Mouse (Mus musculus) layer of hippocampus, adult 2 months (tissue): ENCODE measurements at regions not wholly inside any gene's neighbourhood (a gene's known extent, or its start where the extent isn't known, plus 50 kb on each side); places are given as distances from the start of the nearest gene placed in this dataset.

Source experiments
- DNase-seq, 2 experiments: peaks; one replicate each; pipeline ENCODE4 v3.0.0; 2022; ENCODE audit warnings: low spot score in 2 of 2
- H3K27ac ChIP-seq: fragments of 200-600 bp; 2 replicates; pipeline ENCODE4 v1.8.1; 2022
- H3K4me3 ChIP-seq: fragments of 200-600 bp; 2 replicates; pipeline ENCODE4 v1.8.1; 2022; ENCODE audit warnings: mild to moderate bottlenecking
- CTCF ChIP-seq: fragments of 200-600 bp; conservative IDR thresholded peaks from 2 replicates; pipeline ENCODE4 v1.8.1; 2022; ENCODE audit warnings: antibody characterized with exemption, mild to moderate bottlenecking, moderate library complexity

DNA sequence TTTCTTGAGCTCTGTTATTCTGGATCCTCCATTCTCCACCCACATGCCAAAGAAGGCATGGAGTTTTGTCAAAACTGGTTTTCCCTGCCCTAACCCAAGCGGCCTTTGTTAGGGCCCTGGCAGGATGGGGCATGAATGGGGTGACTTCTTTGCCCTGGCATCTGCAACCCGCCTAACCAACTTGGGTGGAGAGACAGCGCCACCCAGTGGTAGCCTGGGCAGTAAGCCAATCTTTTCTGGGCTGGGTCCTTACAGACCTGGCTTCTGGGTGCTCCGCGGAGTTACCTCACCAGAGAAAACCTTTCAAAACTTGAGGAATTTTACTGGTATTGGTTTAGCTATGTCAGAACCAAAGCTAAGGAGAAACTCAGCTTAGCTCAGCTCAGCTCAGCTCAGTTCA is 51.8 kb upstream of the Pja1 start:
- peak; percentile 87 for TF ChIP-seq CTCF
- Histone ChIP-seq H3K27ac (no peak overlapping the region), H3K4me3 (no peak overlapping the region)
- DNase-seq: peak; percentile 55 to 74

DNA sequence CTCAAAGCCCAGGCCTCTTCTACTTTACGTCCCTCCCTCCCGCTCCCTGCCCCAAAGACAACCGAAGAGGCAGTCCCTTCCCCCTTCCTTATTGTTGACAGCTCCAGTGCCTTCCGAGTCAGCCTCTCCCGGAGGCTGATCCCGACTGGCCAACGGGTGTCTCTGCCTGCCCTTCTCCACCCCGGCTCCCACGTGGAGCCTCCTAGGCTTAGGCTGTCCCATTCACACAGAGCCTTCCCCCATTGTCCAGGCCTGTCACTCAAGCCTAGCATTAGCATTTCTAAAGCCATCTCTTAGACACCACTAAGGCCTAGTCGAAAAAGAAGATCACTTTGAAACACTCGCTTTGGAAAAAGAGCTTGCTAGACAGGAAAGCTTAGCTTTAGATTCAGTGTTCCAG is 51.2 kb upstream of the Pja1 start:
- no peak for TF ChIP-seq CTCF
- no peak for DNase-seq
- H3K27ac ChIP-seq: no peak overlapping the region
- H3K4me3 ChIP-seq: no peak overlapping the region

DNA sequence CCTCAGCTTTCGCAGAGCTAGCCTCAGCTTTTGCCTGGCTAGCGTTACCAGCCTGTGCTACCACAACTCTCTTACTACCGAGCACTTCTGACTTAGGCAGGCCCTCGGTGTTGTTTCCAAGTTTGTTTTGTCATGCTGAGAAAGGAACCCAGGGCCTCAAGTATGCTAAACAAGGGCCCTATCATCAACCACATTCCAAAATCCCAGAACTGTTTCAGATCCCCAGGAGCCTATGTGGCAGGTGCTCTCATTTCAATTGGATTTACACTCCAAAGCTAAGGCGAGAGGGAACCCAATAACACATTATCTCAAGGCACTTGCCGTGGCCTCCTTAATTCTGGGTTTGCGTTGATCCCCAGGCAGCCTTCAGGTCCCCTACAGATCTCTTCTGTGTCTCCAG is 50.8 kb upstream of the Pja1 start:
- no peak for TF ChIP-seq CTCF
- Histone ChIP-seq H3K27ac (no peak overlapping the region), H3K4me3 (no peak overlapping the region)
- no peak for DNase-seq
